ENCODE assay signal across 23 mouse cellular contexts in genomic region chr2:7460329-7461056, GRCm38 (mm10).
"Had no signal": no experiment of that assay in that cellular context is flagged by ENCODE, and none has a peak within 500 bp of the region (broad histone marks: within the 10 kb centered on the region; RNA-seq: fewer than 3 reads in every experiment).

No protein-coding gene starts in this region.

- H3K27ac ChIP-seq: heart, adult 2 months; heart, embryonic 13.5 days; heart, embryonic 15.5 days; hindbrain, embryonic 14.5 days; limb, embryonic 13.5 days; limb, embryonic 15.5 days; liver, embryonic 12.5 days; liver, embryonic 14.5 days had no signal

- H3K4me2 ChIP-seq: heart, embryonic 11.5 days; heart, embryonic 13.5 days; heart, embryonic 15.5 days; hindbrain, embryonic 14.5 days; limb, embryonic 13.5 days; limb, embryonic 15.5 days; liver, embryonic 12.5 days had no signal

- H3K9ac ChIP-seq: heart, embryonic 13.5 days; heart, embryonic 15.5 days; hindbrain, embryonic 14.5 days; limb, embryonic 13.5 days; limb, embryonic 15.5 days; liver, embryonic 12.5 days; liver, embryonic 14.5 days had no signal

- DNase-seq: gastrocnemius, postnatal 14 days; gastrocnemius, postnatal 36 days; heart, adult 11 months; heart, adult 2 months; heart, postnatal 14 days; heart, postnatal 36 days; kidney, adult 18-20 months; kidney, adult 8-10 months; kidney, postnatal 10 days; kidney, postnatal 25 days; layer of hippocampus, adult 9-11 months; layer of hippocampus, postnatal 36 days; left cerebral cortex, postnatal 4 days had no signal

- H3K4me1 ChIP-seq: heart, embryonic 13.5 days; heart, embryonic 15.5 days; limb, embryonic 13.5 days; limb, embryonic 15.5 days; liver, embryonic 12.5 days had no signal

- H3K36me3 ChIP-seq: heart, embryonic 13.5 days; heart, embryonic 15.5 days; limb, embryonic 13.5 days; limb, embryonic 15.5 days; liver, embryonic 12.5 days had no signal

- H3K4me3 ChIP-seq: heart, adult 2 months; heart, embryonic 13.5 days; heart, embryonic 15.5 days; limb, embryonic 13.5 days; limb, embryonic 15.5 days; liver, embryonic 12.5 days had no signal

- H3K9me3 ChIP-seq: heart, embryonic 13.5 days; heart, embryonic 15.5 days; limb, embryonic 13.5 days; limb, embryonic 15.5 days; liver, embryonic 12.5 days had no signal

- H3K27me3 ChIP-seq: heart, embryonic 13.5 days; heart, embryonic 15.5 days; limb, embryonic 13.5 days; limb, embryonic 15.5 days; liver, embryonic 12.5 days had no signal

- ATAC-seq: hindbrain, embryonic 16.5 days; intestine, postnatal 0 days; liver, embryonic 12.5 days had no signal
